Mouse (Mus musculus): ENCODE measurements around the gene Prss16.

GRCm38 (mm10) chr13:22028673-22029460 lies 19.3 kb upstream of the Prss16 start:
- peak; percentile 96 for TF ChIP-seq CTCF (IDR thresholded peaks at IDR 0.05; ENCODE audit: control insufficient read depth, insufficient read depth, insufficient replicate concordance, low read depth, low read length)
- no peak for TF ChIP-seq POLR2A (IDR thresholded peaks at IDR 0.05; ENCODE audit: control insufficient read depth, low read depth, low read length)
